Mouse (Mus musculus): ENCODE results near the gene Cux2. TPM values are rescaled to one million over a fixed set of nuclear protein-coding genes. Genes with fewer than 3 reads are reported as not detected.

Cux2 gene
- 18.0 and 19.9 TPM in 2 replicates for polyA plus RNA-seq (2015; fragmentation: Nextera tagmentation; extraction: Ambion mirVana)

DNA sequence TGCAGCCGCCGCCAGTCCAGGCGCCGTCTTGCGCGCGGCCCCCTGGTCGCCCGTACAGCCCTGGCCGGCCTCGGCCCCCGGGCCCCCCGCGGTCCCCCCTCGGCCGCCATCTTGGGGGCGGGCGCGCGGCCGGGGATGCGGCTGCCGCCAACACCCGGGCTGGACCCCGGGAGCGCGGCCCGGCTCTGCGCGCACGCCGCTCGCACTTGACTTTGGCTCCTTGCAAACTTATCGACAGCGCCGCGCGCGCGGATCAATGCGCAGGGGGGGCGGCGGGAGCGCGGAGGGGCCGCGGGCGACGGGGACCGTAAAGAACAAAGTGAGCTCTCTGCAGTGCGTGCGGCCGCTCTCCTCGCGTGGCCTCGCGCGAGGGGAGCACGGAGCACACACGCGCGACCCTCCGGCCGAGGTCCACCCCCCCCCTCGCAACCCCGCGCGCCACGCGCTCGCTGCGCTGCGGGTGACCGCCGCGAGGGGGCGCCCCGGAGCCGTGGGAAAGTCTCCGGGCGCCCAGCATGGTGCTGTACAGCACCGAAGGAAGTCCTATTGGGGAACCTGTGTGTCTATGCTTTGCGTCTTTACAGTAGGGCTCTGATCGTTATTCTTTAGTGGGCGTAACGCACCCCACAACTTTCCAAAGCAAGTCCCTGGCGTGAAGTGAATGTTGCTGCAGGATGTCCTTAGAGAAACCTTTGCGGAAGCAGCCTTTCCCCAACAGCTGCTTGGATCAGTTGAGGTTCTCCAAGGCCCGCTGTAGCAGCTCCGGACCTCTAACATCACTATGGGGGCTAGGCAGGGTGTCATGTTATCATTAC is at the start of gene Cux2:
Cux2 (minus strand) TSS at position 86 of the 815 bp plus-strand sequence.
- Histone ChIP-seq H3K9me3 (replicated peaks) (no peaks in the 10 kb centered on the region), H3K36me3 (no peaks in the 10 kb centered on the region)

GRCm38 (mm10) chr5:122094439-122094838 is 44.5 kb upstream of the Cux2 start:
- no peak overlapping the region for H3K27ac ChIP-seq (replicated peaks)
- H3K27me3 ChIP-seq (replicated peaks) = no peaks in the 10 kb centered on the region
- H3K9ac ChIP-seq (replicated peaks) = no peak overlapping the region
- H3K4me2 ChIP-seq = no peak overlapping the region
- 93% methylated on average over 10 of the region's 10 CpGs for WGBS
- H3K9me3 ChIP-seq (replicated peaks) = no peaks in the 10 kb centered on the region
- no peak overlapping the region for H3K4me3 ChIP-seq (replicated peaks)
- no peaks in the 10 kb centered on the region for H3K4me1 ChIP-seq
- ATAC-seq (ENCODE audit: low FRiP score) = no peak
- H3K36me3 ChIP-seq = no peaks in the 10 kb centered on the region

More for the DNA sequence above, at the start of gene Cux2:
- H3K4me2 ChIP-seq = peak within 1 kb of the TSS; percentile 83
- H3K4me3 ChIP-seq (replicated peaks) = peak within 1 kb of the TSS; percentile 85
- peak within 1 kb of the TSS; percentile 81 for H3K9ac ChIP-seq (replicated peaks)
- H3K27ac ChIP-seq (replicated peaks) = peak within 1 kb of the TSS; percentile 97
- under 1% methylated on average over 59 of the region's 90 CpGs for WGBS
- ATAC-seq (ENCODE audit: low FRiP score) = peak; percentile 79
- H3K4me1 ChIP-seq = peaks cover 78% of the 10 kb centered on the region
- H3K27me3 ChIP-seq (replicated peaks) = no peaks in the 10 kb centered on the region

DNA sequence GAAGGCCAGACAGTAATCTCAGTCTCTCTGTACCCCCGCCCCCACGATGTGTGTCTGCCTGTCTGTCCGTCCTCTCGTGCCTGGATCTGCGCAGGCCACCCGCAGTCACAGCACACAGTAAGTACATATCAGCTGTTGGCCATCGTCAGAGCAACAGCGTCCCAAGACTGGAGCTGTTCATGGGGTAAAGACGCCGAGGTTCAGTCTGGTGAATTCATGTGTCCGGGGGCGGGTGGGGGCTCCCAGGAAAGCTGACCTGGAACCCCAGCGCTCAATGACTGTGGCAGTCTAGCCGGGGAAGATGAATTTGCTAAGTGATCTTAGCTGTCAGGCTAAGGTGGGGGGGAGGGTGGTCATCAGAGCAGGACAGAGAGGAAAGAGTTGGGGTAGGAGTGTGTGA is 43.8 kb upstream of the Cux2 start:
- ATAC-seq (ENCODE audit: low FRiP score) = no peak
- H3K4me2 ChIP-seq = no peak overlapping the region

DNA sequence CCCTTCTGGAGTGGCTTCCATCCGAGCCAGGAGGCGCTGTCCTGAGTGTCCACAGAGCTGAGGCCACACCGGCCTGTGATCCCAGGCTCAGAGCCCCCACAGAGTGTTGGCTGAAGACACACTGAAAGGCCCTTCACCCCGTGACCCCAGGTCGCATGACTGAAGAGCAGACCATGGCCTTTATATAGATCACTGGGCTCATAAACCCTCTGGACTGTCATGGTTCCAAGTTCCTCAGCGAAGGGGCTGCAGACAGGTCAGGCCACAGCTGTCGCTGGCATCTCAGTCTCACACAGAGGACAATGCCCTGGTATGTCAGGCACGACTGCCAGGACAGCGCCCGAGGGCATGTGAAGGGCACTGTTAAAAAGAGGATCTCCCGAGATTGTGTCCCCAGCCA is 42.9 kb upstream of the Cux2 start:
- H3K27me3 ChIP-seq (replicated peaks) = no peaks in the 10 kb centered on the region
- no peak overlapping the region for H3K4me3 ChIP-seq (replicated peaks)

More for the DNA sequence above, 43.8 kb upstream of the Cux2 start:
- Histone ChIP-seq H3K9ac (replicated peaks) (no peak overlapping the region), H3K4me1 (no peaks in the 10 kb centered on the region), H3K9me3 (replicated peaks) (no peaks in the 10 kb centered on the region), H3K27ac (replicated peaks) (no peak overlapping the region), H3K36me3 (no peaks in the 10 kb centered on the region), H3K4me3 (replicated peaks) (no peak overlapping the region), H3K27me3 (replicated peaks) (no peaks in the 10 kb centered on the region)
- WGBS = 87% methylated on average over 14 of the region's 14 CpGs

GRCm38 (mm10) chr5:122091070-122091469 is 41.2 kb upstream of the Cux2 start:
- WGBS = 15% methylated on average over 15 of the region's 15 CpGs
- Histone ChIP-seq H3K4me3 (replicated peaks) (no peak overlapping the region), H3K4me2 (no peak overlapping the region), H3K9me3 (replicated peaks) (no peaks in the 10 kb centered on the region), H3K27me3 (replicated peaks) (no peaks in the 10 kb centered on the region), H3K4me1 (no peaks in the 10 kb centered on the region), H3K36me3 (no peaks in the 10 kb centered on the region), H3K27ac (replicated peaks) (no peak overlapping the region), H3K9ac (replicated peaks) (no peak overlapping the region)
- ATAC-seq (ENCODE audit: low FRiP score) = no peak

More for the DNA sequence above, 42.9 kb upstream of the Cux2 start:
- no peaks in the 10 kb centered on the region for H3K36me3 ChIP-seq
- no peak overlapping the region for H3K27ac ChIP-seq (replicated peaks)
- no peak overlapping the region for H3K9ac ChIP-seq (replicated peaks)
- ATAC-seq (ENCODE audit: low FRiP score) = no peak
- no peaks in the 10 kb centered on the region for H3K4me1 ChIP-seq
- no peaks in the 10 kb centered on the region for H3K9me3 ChIP-seq (replicated peaks)
- H3K4me2 ChIP-seq = no peak overlapping the region
- 50% methylated on average over 11 of the region's 11 CpGs for WGBS

DNA sequence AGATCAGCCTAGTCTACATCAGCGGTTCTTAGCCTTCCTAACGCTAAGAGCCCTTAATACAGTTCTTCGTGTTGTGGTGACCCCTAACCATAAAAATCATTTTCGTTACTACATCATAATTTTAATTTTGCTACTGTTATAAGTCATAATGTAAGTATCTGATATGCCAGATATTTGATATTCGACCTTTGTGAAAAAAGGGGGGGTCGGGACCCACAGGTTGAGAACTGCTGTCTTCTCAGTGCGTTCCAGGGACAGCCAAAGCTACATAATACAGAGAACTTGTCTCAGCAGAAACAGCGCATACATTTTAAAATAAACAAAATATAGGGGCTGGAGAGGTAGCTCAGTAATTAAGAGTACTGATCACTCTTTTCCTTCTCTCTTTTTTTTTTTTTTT is 39.8 kb upstream of the Cux2 start:
- no peak overlapping the region for H3K27ac ChIP-seq (replicated peaks)
- no peak for ATAC-seq (ENCODE audit: low FRiP score)
- no peaks in the 10 kb centered on the region for H3K27me3 ChIP-seq (replicated peaks)
- no peaks in the 10 kb centered on the region for H3K36me3 ChIP-seq
- 82% methylated on average over 8 of the region's 8 CpGs for WGBS
- H3K4me1 ChIP-seq = no peaks in the 10 kb centered on the region
- H3K4me3 ChIP-seq (replicated peaks) = no peak overlapping the region
- no peak overlapping the region for H3K9ac ChIP-seq (replicated peaks)
- H3K4me2 ChIP-seq = no peak overlapping the region
- H3K9me3 ChIP-seq (replicated peaks) = no peaks in the 10 kb centered on the region

DNA sequence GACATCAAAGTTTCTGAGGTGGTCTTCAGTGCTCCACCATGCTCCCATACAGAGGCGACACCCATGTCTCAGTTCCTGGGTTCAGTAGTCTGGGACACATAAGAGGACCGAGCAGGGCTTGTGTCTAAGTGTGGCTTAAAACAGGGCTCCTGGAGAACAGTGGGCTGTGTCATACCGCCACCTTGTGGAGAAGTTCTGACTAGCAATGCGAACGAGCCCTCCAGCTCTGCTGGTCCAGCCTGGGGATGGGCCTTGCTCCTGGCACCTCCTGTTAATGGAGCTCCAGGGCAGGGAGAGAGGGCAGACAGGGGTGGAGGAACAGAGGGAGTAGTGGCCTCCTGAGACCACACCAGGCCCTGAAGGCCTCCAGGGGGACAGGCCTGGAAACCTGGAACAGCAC is 39.0 kb upstream of the Cux2 start:
- H3K4me3 ChIP-seq (replicated peaks) = no peak overlapping the region
- no peaks in the 10 kb centered on the region for H3K9me3 ChIP-seq (replicated peaks)
- no peak overlapping the region for H3K4me2 ChIP-seq
- H3K27me3 ChIP-seq (replicated peaks) = no peaks in the 10 kb centered on the region
- no peak overlapping the region for H3K27ac ChIP-seq (replicated peaks)
- H3K36me3 ChIP-seq = no peaks in the 10 kb centered on the region
- H3K4me1 ChIP-seq = no peaks in the 10 kb centered on the region
- WGBS = under 1% methylated on average over 5 of the region's 5 CpGs
- ATAC-seq (ENCODE audit: low FRiP score) = peak; percentile 83
- no peak overlapping the region for H3K9ac ChIP-seq (replicated peaks)

DNA sequence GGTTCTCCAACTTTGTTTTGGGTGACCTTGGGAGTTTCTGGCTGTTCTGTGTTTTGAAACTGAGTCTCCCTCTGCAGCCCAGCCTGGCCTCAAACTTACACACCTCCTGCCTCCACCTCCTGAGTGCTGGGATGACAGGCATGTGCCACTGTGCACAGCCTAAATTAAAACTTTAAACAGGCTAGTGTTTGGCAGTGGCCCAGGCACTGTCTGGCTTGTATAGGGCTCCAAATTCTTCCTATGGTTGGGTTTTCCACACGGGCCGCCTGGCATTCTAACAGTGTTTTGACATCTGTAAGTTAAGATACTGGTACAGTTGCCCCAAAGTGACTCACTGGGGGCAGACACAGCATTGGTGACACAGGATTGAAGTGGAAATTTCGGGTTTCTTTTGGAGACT is 36.2 kb upstream of the Cux2 start:
- Histone ChIP-seq H3K27ac (replicated peaks) (no peak overlapping the region), H3K9ac (replicated peaks) (no peak overlapping the region), H3K36me3 (no peaks in the 10 kb centered on the region), H3K4me2 (no peak overlapping the region), H3K9me3 (replicated peaks) (no peaks in the 10 kb centered on the region), H3K27me3 (replicated peaks) (no peaks in the 10 kb centered on the region), H3K4me3 (replicated peaks) (no peak overlapping the region), H3K4me1 (no peaks in the 10 kb centered on the region)
- 77% methylated on average over 3 of the region's 3 CpGs for WGBS
- ATAC-seq (ENCODE audit: low FRiP score) = no peak

- Histone ChIP-seq H3K27me3 (replicated peaks) (no peaks in the 10 kb centered on the region), H3K4me1 (no peaks in the 10 kb centered on the region), H3K4me2 (no peak overlapping the region), H3K9me3 (replicated peaks) (no peaks in the 10 kb centered on the region), H3K36me3 (no peaks in the 10 kb centered on the region), H3K4me3 (replicated peaks) (no peak overlapping the region), H3K27ac (replicated peaks) (no peak overlapping the region), H3K9ac (replicated peaks) (no peak overlapping the region)
- WGBS = 74% methylated on average over 7 of the region's 7 CpGs
- no peak for ATAC-seq (ENCODE audit: low FRiP score)
These were observed 35.4 kb upstream of the Cux2 start for GRCm38 (mm10) chr5:122085291-122085690.

DNA sequence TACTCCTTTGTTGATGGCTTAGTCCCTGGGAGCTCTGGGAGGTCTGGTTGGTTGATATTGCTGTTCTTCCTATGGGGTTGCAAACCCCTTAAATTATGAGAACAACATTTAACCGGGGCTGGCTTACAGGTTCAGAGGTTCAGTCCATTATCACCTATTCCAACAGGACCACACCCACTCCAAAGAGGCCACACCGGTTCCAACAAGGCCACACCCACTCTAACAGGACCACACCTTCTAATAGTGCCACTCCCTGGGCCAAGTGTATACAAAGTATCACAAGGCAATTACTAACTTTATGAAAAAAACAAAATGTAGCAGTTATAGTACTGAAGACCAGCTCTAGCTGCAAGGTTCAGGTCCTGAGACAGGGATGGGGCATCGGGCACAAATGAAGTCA is 34.6 kb upstream of the Cux2 start:
- Histone ChIP-seq H3K9me3 (replicated peaks) (no peaks in the 10 kb centered on the region), H3K27ac (replicated peaks) (no peak overlapping the region), H3K4me3 (replicated peaks) (no peak overlapping the region), H3K9ac (replicated peaks) (no peak overlapping the region), H3K27me3 (replicated peaks) (no peaks in the 10 kb centered on the region), H3K4me2 (no peak overlapping the region), H3K4me1 (no peaks in the 10 kb centered on the region), H3K36me3 (no peaks in the 10 kb centered on the region)
- no peak for ATAC-seq (ENCODE audit: low FRiP score)
- 67% methylated on average over 3 of the region's 3 CpGs for WGBS

DNA sequence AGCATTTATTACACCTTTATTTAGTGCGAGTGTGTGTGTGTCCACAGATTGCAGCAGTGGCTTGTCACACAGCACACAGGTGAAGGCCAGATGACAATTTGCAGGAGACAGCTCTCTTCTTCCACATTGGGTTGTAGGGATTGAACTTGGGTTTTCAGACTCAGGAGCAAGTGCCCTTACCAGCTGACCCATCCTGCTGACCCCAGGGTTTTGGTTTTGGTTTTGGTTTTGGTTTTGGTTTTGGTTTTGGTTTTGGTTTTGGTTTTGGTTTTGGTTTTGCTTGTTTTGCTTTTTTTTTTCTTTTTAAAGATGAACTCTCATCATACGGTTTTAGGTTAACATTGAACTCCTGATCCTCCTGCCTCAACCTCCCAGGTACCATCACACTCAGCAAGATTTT is 33.4 kb upstream of the Cux2 start:
- Histone ChIP-seq H3K36me3 (no peaks in the 10 kb centered on the region), H3K4me2 (no peak overlapping the region), H3K9ac (replicated peaks) (no peak overlapping the region), H3K4me1 (no peaks in the 10 kb centered on the region), H3K27me3 (replicated peaks) (no peaks in the 10 kb centered on the region), H3K9me3 (replicated peaks) (no peaks in the 10 kb centered on the region), H3K27ac (replicated peaks) (no peak overlapping the region), H3K4me3 (replicated peaks) (no peak overlapping the region)
- 90% methylated on average over 2 of the region's 2 CpGs for WGBS
- ATAC-seq (ENCODE audit: low FRiP score) = no peak

- Histone ChIP-seq H3K36me3 (no peaks in the 10 kb centered on the region), H3K27ac (replicated peaks) (no peak overlapping the region), H3K9me3 (replicated peaks) (no peaks in the 10 kb centered on the region), H3K4me2 (no peak overlapping the region), H3K27me3 (replicated peaks) (no peaks in the 10 kb centered on the region), H3K9ac (replicated peaks) (no peak overlapping the region), H3K4me1 (no peaks in the 10 kb centered on the region), H3K4me3 (replicated peaks) (no peak overlapping the region)
- ATAC-seq (ENCODE audit: low FRiP score) = no peak
- 90% methylated on average over 13 of the region's 13 CpGs for WGBS
These were observed 31.6 kb upstream of the Cux2 start for GRCm38 (mm10) chr5:122081471-122081870.
